Mouse (Mus musculus): ENCODE measurements around the gene Lyz2. TPM values are rescaled to one million over a fixed set of nuclear protein-coding genes. Genes with fewer than 3 reads are reported as not detected.
"Not testable (repeated sequence)": the region's sequence is repeated elsewhere in the genome, so short reads cannot be mapped to it uniquely, and the experiment has no call there.

Gene Lyz2
- total and polyA plus RNA-seq, 3 experiments: 0.17 TPM; not detected in 2

DNA sequence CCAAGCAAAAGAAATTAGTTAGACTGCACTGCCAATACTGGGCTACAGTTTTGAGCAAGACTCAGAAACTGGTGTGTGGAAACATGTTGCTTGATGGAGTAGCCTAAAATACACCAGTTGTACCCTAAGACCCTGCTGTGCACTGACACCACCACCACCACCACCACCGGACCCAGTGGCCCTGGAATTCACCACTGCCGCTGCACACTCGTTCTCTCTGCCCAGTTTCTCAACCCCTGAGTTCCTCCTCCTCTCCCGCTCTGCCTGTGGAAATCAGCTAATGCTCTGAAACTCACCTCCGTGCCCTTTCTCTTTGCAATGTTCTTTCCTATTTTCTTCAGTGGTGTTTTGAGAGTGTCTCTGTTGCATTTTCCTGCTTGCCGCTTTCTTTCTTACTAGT, 16.2 kb upstream of the Lyz2 start:
- DNase-seq (ENCODE audit: extremely low read depth): no peak
- Histone ChIP-seq H3K4me2 (ENCODE audit: insufficient read depth, low read depth, poor library complexity, severe bottlenecking) (no peak overlapping the region), H3K27ac (ENCODE audit: insufficient read depth, low read depth) (no peak overlapping the region)

DNA sequence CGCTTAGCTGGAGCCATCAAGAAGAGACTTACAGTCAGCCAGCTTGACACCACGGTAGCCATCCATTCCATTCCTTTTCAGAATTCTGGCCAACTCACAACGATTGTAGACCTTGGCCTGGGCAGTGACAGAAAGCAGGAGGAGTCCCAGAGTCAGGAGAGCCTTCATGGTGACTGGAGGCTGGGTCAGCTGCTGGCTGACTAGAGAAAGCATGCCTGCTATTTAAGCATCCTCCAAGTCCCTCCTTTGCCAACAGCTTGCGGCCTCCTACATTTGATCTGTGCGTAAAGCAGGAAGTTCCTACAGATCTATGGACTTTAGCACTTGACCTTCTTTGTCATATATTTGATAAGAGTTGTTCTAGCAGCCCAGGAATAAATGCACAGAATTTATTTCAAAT, 10.6 kb upstream of the Lyz2 start, which contains the start of gene Lyz1:
Gene Lyz1 (minus strand): TSS at position 198 of the 400 bp plus-strand sequence.
- no peak for DNase-seq (ENCODE audit: extremely low read depth)
- TF ChIP-seq JUN (IDR thresholded peaks at IDR 0.05; ENCODE audit: insufficient read depth, low read depth, low read length) (no peak), ZMIZ1 (IDR thresholded peaks at IDR 0.05; ENCODE audit: low read depth, low read length) (no peak), CHD1 (IDR thresholded peaks at IDR 0.05; ENCODE audit: low read depth, low read length) (no peak), ETS1 (conservative IDR thresholded peaks at IDR 0.05; ENCODE audit: low read depth, low read length) (no peak), IRF4 (IDR thresholded peaks at IDR 0.05; ENCODE audit: low read depth, low read length) (no peak), SIN3A (IDR thresholded peaks at IDR 0.05; ENCODE audit: low read length) (no peak), USF1 (IDR thresholded peaks at IDR 0.05; ENCODE audit: low read depth, low read length) (no peak), MAZ (IDR thresholded peaks at IDR 0.05; ENCODE audit: low read depth, low read length) (no peak), TBP (conservative IDR thresholded peaks at IDR 0.05; ENCODE audit: low read depth, low read length) (no peak), NRF1 (IDR thresholded peaks at IDR 0.05; ENCODE audit: low read depth, low read length) (no peak), MYC (IDR thresholded peaks at IDR 0.05; ENCODE audit: low read depth, low read length) (no peak)
- Histone ChIP-seq H3K4me1 (ENCODE audit: control insufficient read depth in 1 of 2, insufficient read depth in 2 of 2) (peaks cover 0 to 11% of the 10 kb centered on the region in 2 experiments; a peak in 1 of 4 replicates), H3K36me3 (replicated peaks in 1 of 2; ENCODE audit: control insufficient read depth in 1 of 2, insufficient read depth in 1 of 2, low read length in 1 of 2) (no peaks in the 10 kb centered on the region), H3K9ac (ENCODE audit: insufficient read depth, low read depth) (no peak within 1 kb of the TSS), H3K4me3 (replicated peaks in 1 of 3; ENCODE audit: low read depth in 2 of 3, low read length in 2 of 3, poor library complexity in 1 of 3) (no peak within 1 kb of the TSS), H3K79me2 (replicated peaks; ENCODE audit: control insufficient read depth, extremely low read depth, insufficient read depth, poor library complexity, severe bottlenecking) (no peaks in the 10 kb centered on the region), H3K9me3 (replicated peaks; ENCODE audit: low read length) (no peaks in the 10 kb centered on the region), H3K27me3 (replicated peaks) (no peaks in the 10 kb centered on the region), H3K27ac (ENCODE audit: insufficient read depth, low read depth) (no peak within 1 kb of the TSS), H3K4me2 (ENCODE audit: insufficient read depth, low read depth, poor library complexity, severe bottlenecking) (no peak within 1 kb of the TSS)
- dilution Hi-C loops (cut with MboI; ENCODE audit: extremely low pct_ligation_motif_present, extremely low pct_unique_long_range_greater_than_20kb, low sequenced_read_pairs) (no loop called here), in situ Hi-C loops (cut with MboI; ENCODE audit: low pct_ligation_motif_present, low pct_unique_long_range_greater_than_20kb, low sequenced_read_pairs) (no loop called here)

More for the DNA sequence above, 16.2 kb upstream of the Lyz2 start:
- Histone ChIP-seq H3K9ac (ENCODE audit: insufficient read depth, low read depth) (no peak overlapping the region), H3K4me1 (ENCODE audit: control insufficient read depth in 1 of 2, insufficient read depth in 2 of 2) (no peaks in the 10 kb centered on the region), H3K79me2 (replicated peaks; ENCODE audit: control insufficient read depth, extremely low read depth, insufficient read depth, poor library complexity, severe bottlenecking) (no peaks in the 10 kb centered on the region), H3K36me3 (replicated peaks in 1 of 2; ENCODE audit: control insufficient read depth in 1 of 2, insufficient read depth in 1 of 2, low read length in 1 of 2) (no peaks in the 10 kb centered on the region), H3K4me3 (replicated peaks in 1 of 3; ENCODE audit: low read depth in 2 of 3, low read length in 2 of 3, poor library complexity in 1 of 3) (no peak overlapping the region), H3K27me3 (replicated peaks) (no peaks in the 10 kb centered on the region), H3K9me3 (replicated peaks; ENCODE audit: low read length) (no peaks in the 10 kb centered on the region)
- in situ Hi-C loops (cut with MboI; ENCODE audit: low pct_ligation_motif_present, low pct_unique_long_range_greater_than_20kb, low sequenced_read_pairs): no loop called here
- dilution Hi-C loops (cut with MboI; ENCODE audit: extremely low pct_ligation_motif_present, extremely low pct_unique_long_range_greater_than_20kb, low sequenced_read_pairs): no loop called here
- TF ChIP-seq CHD1 (IDR thresholded peaks at IDR 0.05; ENCODE audit: low read depth, low read length): no peak
- TF ChIP-seq MAX (IDR thresholded peaks at IDR 0.05; ENCODE audit: low read length): no peak
- no peak for TF ChIP-seq RCOR1 (conservative IDR thresholded peaks at IDR 0.05; ENCODE audit: low read depth, low read length)
- TF ChIP-seq MXI1 (IDR thresholded peaks at IDR 0.05; ENCODE audit: low read depth, low read length): no peak
- TF ChIP-seq POLR2A (IDR thresholded peaks at IDR 0.05; ENCODE audit: low read depth, low read length): no peak
- no peak for TF ChIP-seq NRF1 (IDR thresholded peaks at IDR 0.05; ENCODE audit: low read depth, low read length)
- no peak for TF ChIP-seq JUN (IDR thresholded peaks at IDR 0.05; ENCODE audit: insufficient read depth, low read depth, low read length)

DNA sequence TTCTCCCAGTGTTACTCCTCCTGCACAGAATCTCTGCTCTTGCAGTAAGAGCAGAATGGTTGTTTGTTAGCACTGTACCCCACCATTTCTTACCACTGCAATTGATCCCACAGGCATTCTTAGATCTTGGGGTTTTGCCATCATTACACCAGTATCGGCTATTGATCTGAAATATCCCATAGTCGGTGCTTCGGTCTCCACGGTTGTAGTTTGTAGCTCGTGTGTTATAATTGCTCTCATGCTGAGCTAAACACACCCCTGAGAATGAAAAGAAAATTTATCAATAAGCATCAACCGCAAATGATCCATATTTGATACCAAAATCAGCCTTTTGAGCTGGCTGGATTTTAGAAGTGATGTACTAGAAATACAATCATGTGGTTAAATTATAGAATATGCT, 8.8 kb upstream of the Lyz2 start:
- H3K27me3 ChIP-seq (replicated peaks); H3K27ac ChIP-seq (ENCODE audit: insufficient read depth, low read depth); dilution Hi-C loops (cut with MboI; ENCODE audit: extremely low pct_ligation_motif_present, extremely low pct_unique_long_range_greater_than_20kb, low sequenced_read_pairs); H3K9me3 ChIP-seq (replicated peaks; ENCODE audit: low read length); DNase-seq (ENCODE audit: extremely low read depth); H3K4me3 ChIP-seq (replicated peaks in 1 of 3; ENCODE audit: low read depth in 2 of 3, low read length in 2 of 3, poor library complexity in 1 of 3); H3K9ac ChIP-seq (ENCODE audit: insufficient read depth, low read depth); in situ Hi-C loops (cut with MboI; ENCODE audit: low pct_ligation_motif_present, low pct_unique_long_range_greater_than_20kb, low sequenced_read_pairs); H3K79me2 ChIP-seq (replicated peaks; ENCODE audit: control insufficient read depth, extremely low read depth, insufficient read depth, poor library complexity, severe bottlenecking); H3K4me2 ChIP-seq (ENCODE audit: insufficient read depth, low read depth, poor library complexity, severe bottlenecking); H3K36me3 ChIP-seq (replicated peaks in 1 of 2; ENCODE audit: control insufficient read depth in 1 of 2, insufficient read depth in 1 of 2, low read length in 1 of 2): not testable (repeated sequence)
- H3K4me1 ChIP-seq (ENCODE audit: control insufficient read depth in 1 of 2, insufficient read depth in 2 of 2): peaks cover 0 to 11% of the 10 kb centered on the region in 2 experiments; a peak in 1 of 4 replicates
